Mouse (Mus musculus): ENCODE measurements around the gene Cpsf4.
"Not testable (repeated sequence)": the region's sequence is repeated elsewhere in the genome, so short reads cannot be mapped to it uniquely, and the experiment has no call there.

Cpsf4 gene

GRCm38 (mm10) chr5:145178461-145178980, 11.5 kb downstream of the Cpsf4 start:
- no peak for DNase-seq (ENCODE audit: low read depth, low spot score)

- no peak for DNase-seq (ENCODE audit: low read depth, low spot score)
Observed at GRCm38 (mm10) chr5:145185244-145185643, 18.2 kb downstream of the Cpsf4 start.

GRCm38 (mm10) chr5:145189416-145189815, 22.4 kb downstream of the Cpsf4 start:
- no peak for DNase-seq (ENCODE audit: low read depth, low spot score)

DNA sequence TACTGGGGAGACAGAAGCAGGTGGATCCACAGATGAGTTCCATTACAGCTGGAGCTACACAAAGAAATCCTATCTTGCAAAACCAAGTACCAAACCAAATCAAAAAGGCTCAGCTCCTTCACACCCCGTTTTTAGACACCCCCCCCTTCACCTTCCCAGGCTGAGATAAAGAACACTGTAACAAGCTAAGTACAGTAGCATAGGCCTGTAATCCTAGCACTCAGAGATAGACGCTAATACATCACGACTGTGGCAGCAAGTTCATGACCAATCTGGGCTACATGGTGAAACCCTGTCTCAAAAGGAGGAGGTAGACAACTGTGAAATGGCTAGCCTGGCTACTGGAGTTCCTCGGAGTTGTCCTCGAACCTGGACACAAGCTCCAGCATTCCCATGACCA, 23.4 kb downstream of the Cpsf4 start:
- DNase-seq (ENCODE audit: low read depth, low spot score) = no peak

DNA sequence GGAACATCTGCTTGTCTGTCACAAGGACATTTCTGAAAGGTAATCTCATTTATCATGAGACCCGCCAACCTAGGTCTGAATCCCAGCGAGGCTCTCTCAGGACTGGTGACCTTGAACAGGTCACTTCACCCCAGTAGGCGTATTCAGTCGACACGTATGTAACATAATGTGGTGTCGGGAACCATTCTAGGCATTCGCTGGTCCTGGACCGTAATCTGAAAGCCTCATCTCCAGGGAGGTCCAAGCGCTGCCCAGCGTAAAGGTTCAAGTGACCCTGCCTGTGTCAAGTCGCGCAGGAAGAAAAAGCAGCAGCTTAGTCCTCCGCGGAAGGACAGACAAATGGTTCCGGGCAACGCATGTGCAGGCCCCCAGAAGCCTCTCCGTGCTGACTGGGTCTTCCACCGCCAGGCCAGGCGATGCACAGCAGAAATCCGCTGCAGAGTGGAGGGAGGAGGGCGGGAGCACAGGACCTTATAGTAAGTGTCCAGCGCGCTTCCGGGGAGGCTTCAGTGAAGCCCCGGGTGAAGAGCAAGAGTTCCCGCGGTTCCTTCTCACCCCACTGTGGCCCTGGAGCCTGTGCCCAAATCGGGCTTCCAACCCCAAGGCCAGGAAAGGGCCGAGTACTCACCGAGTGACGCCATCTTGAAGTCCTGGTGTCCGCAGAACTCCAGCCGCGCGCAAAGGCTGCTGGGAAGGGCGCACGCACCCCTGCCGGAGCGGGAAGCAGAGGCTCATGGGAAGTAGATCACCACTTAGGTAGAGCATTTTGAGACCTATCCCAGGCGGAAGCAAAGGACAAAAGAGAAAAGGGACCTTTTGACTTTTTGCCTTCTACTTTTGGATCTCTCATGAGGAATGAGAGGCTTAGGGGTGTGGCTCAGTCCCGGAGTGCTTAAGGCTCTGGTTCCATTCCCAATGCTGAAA, 24.1 kb downstream of the Cpsf4 start:
- peak; percentile 89 for DNase-seq (ENCODE audit: low read depth, low spot score)

DNA sequence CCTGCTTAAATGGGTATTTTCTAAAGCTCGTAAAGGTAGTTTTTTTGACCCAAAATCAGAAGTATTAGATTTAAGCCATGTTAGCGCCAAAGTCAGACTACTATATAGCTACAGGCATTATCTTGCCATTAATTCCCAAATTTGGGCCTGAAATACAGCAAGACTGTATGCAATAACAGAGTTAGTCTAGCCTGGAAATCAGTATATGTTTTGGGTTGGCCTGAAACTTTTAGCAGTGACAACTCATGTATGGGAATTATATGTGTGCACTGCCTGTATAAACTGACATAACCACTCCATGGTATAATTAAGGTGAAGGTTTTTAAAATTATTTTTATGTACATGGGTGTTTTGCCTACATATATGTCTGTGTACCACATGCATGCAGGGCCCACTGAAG, 24.9 kb downstream of the Cpsf4 start, which contains the start of gene Atp5j2:
Gene Atp5j2 (minus strand): TSS at position 101 of the 400 bp plus-strand sequence.
- no peak for DNase-seq (ENCODE audit: low read depth, low spot score)

- no peak for DNase-seq (ENCODE audit: low read depth, low spot score)
Observed at GRCm38 (mm10) chr5:145200387-145200786, 33.4 kb downstream of the Cpsf4 start.

- peak; percentile 82 for DNase-seq (ENCODE audit: low read depth, low spot score)
Observed at GRCm38 (mm10) chr5:145201321-145201991, 34.4 kb downstream of the Cpsf4 start, which contains the start of gene Zkscan14. Gene Zkscan14, minus strand, starts transcription at chr5:145201868.

- no peak for DNase-seq (ENCODE audit: low read depth, low spot score)
Observed at GRCm38 (mm10) chr5:145202446-145202845, 35.4 kb downstream of the Cpsf4 start.

- DNase-seq (ENCODE audit: low read depth, low spot score) = peak; percentile 98
Observed at GRCm38 (mm10) chr5:145203936-145204691, 37.1 kb downstream of the Cpsf4 start, which contains the start of gene Zkscan5. Gene Zkscan5, plus strand, starts transcription at chr5:145204562.

DNA sequence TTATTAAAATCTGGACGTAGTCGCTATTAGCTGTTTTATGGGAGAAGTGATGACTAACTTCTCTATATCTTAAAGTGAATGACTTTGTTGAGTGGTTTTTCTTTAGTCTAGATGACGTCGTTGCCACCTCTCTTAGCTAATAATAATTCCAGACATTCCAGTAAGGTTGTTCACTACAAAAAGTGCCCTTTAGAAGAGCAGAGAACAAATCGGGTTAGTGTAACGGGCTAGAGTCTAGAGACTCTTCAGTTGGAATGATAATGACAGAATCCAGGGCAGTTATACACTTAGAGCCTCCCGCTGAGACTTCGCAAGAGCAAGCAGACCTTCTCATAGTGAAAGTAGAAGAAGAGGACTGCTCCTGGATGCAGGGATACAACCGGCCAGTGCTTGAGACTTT, 38.0 kb downstream of the Cpsf4 start:
- no peak for DNase-seq (ENCODE audit: low read depth, low spot score)

DNA sequence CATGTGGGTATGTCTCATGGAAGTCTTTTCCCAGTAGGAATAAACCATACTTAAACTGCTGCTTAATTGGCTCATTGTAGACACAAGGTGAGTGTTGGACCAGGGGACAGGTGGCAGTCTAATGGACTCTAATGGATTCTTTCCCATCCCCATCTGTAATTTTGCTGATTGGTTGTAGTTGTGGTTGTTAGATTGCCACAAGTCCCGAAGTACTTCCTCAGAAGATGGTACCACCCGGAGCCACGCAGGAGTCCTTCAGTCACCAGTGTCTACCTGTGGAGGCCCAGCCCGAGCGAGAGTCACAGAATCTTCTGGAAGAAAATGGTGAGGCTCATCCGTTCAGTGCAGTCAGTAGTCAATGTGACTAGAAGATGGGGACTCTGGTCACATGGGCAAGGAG, 40.4 kb downstream of the Cpsf4 start:
- DNase-seq (ENCODE audit: low read depth, low spot score) = no peak

- no peak for DNase-seq (ENCODE audit: low read depth, low spot score)
Observed at GRCm38 (mm10) chr5:145207954-145208353, 40.9 kb downstream of the Cpsf4 start.

GRCm38 (mm10) chr5:145208391-145208790, 41.4 kb downstream of the Cpsf4 start:
- DNase-seq (ENCODE audit: low read depth, low spot score) = not testable (repeated sequence)

GRCm38 (mm10) chr5:145211340-145211739, 44.3 kb downstream of the Cpsf4 start:
- DNase-seq (ENCODE audit: low read depth, low spot score) = no peak

- no peak for DNase-seq (ENCODE audit: low read depth, low spot score)
Observed at GRCm38 (mm10) chr5:145212216-145212615, 45.2 kb downstream of the Cpsf4 start.

DNA sequence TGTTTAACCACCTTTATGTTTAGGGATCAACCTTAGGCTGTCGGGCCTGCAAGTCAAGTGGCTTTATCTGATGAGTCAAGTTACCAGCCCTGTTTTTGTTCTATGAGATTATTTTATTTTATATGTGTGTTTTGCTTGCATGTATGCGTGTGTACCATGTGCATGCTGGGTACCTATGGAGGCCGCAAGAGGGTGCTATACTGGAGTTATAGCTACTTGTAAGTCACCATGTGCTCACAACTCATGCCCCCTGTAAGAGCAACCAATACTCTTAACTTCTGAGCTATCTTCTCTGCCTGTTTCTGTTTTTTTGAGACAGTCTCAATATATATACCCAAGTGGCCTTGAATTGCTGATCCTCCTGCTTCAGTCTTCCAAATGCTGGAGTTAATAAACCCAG, 46.5 kb downstream of the Cpsf4 start:
- no peak for DNase-seq (ENCODE audit: low read depth, low spot score)

GRCm38 (mm10) chr5:145214679-145215078, 47.7 kb downstream of the Cpsf4 start:
- no peak for DNase-seq (ENCODE audit: low read depth, low spot score)

GRCm38 (mm10) chr5:145217746-145218145, 50.7 kb downstream of the Cpsf4 start:
- DNase-seq (ENCODE audit: low read depth, low spot score) = no peak

- DNase-seq (ENCODE audit: low read depth, low spot score) = no peak
Observed at GRCm38 (mm10) chr5:145218206-145218605, 51.2 kb downstream of the Cpsf4 start.

DNA sequence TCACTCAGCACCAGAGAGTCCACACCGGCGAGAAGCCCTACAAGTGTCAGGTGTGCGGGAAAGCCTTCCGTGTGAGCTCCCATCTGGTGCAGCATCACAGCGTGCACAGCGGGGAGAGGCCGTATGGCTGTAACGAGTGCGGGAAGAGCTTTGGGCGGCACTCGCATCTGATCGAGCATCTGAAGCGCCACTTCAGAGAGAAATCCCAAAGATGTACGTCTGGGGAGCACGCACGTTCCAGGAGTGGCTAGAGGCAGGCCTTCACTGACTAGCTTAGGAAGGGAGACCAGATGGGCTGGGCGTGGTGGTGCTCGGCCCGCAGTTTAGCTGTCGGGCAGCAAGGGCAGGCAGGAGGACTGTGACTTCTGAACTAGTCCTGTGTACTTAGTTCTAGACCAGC, 51.7 kb downstream of the Cpsf4 start:
- no peak for DNase-seq (ENCODE audit: low read depth, low spot score)

DNA sequence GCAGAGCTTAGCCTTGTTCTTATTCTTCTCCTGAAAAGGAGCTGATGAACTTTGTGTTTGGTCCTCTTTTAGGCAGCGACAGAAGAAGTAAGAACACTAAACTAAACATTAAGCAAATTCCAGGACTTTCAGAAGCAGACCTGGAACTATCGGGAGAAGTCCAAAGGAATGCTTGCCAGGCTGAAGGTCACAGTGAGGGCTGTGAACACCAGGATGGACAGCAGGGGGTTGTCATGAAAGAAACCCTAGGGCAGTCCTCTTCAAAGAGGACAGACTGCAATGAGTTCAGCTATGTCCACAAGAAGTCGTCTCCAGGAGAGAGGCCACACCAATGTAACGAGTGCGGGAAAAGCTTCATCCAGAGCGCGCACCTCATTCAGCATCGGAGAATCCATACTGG, 53.0 kb downstream of the Cpsf4 start:
- no peak for DNase-seq (ENCODE audit: low read depth, low spot score)

All from forelimb bud, embryonic 11.5 days (tissue).